Mouse (Mus musculus) frontal cortex, postnatal 25 days (tissue): Measurements from ENCODE around the gene Gm5475.

Source experiments
- DNase-seq, 2 experiments: peaks; one replicate each; pipeline ENCODE4 v3.0.0; 2022; ENCODE audit warnings: low spot score in 2 of 2

Gene Gm5475

GRCm38 (mm10) chr15:100413306-100413705 lies 8.6 kb upstream of the Gm5475 start:
- DNase-seq, result no peak

- no peak for DNase-seq
Measured at GRCm38 (mm10) chr15:100414011-100414410, 7.9 kb upstream of the Gm5475 start.

- DNase-seq, result no peak
Measured at GRCm38 (mm10) chr15:100414942-100415341, 7.0 kb upstream of the Gm5475 start.

- DNase-seq, result no peak
Measured at GRCm38 (mm10) chr15:100415684-100416083, 6.3 kb upstream of the Gm5475 start.

GRCm38 (mm10) chr15:100417854-100418450 lies 4.0 kb upstream of the Gm5475 start:
- DNase-seq, result no peak

GRCm38 (mm10) chr15:100419311-100419710 lies 2.6 kb upstream of the Gm5475 start:
- DNase-seq, result no peak

- DNase-seq, result no peak
Measured at GRCm38 (mm10) chr15:100419901-100420745, 1.8 kb upstream of the Gm5475 start.

- DNase-seq, result no peak
Measured at GRCm38 (mm10) chr15:100421059-100421757, 739 bp upstream of the Gm5475 start.

GRCm38 (mm10) chr15:100422476-100422875 lies 529 bp downstream of the Gm5475 start:
- no peak for DNase-seq

- DNase-seq, result peak; percentile 89 to 93
Measured at GRCm38 (mm10) chr15:100422899-100423860, 1.2 kb downstream of the Gm5475 start.

GRCm38 (mm10) chr15:100423916-100424315 lies 2.0 kb downstream of the Gm5475 start:
- no peak for DNase-seq

- no peak for DNase-seq
Measured at GRCm38 (mm10) chr15:100424396-100425122, 2.6 kb downstream of the Gm5475 start, which contains the start of gene Slc11a2. TSS of gene Slc11a2 (minus strand) at chr15:100425072.

- DNase-seq, result no peak
Measured at GRCm38 (mm10) chr15:100428296-100428905, 6.5 kb downstream of the Gm5475 start.

GRCm38 (mm10) chr15:100429959-100430565 lies 8.1 kb downstream of the Gm5475 start:
- no peak for DNase-seq

GRCm38 (mm10) chr15:100433234-100433633 lies 11.3 kb downstream of the Gm5475 start:
- DNase-seq, result no peak

- DNase-seq, result no peak
Measured at GRCm38 (mm10) chr15:100436112-100436511, 14.2 kb downstream of the Gm5475 start.

GRCm38 (mm10) chr15:100436518-100436917 lies 14.6 kb downstream of the Gm5475 start:
- DNase-seq, result no peak

GRCm38 (mm10) chr15:100443126-100443922 lies 21.4 kb downstream of the Gm5475 start:
- peak; percentile 52 to 63 for DNase-seq

GRCm38 (mm10) chr15:100446887-100447286 lies 24.9 kb downstream of the Gm5475 start:
- no peak for DNase-seq
